Mouse (Mus musculus) neutrophil, adult 65 days (primary cell): ENCODE results near the gene Tmem63a. TPM values are rescaled to one million over a fixed set of nuclear protein-coding genes. Genes with fewer than 3 reads are reported as not detected.

Experiments
- total RNA-seq: library from RNA; stranded (reverse); gene quantifications from 2 replicates; pipeline ENCODE4 v1.2.4, GENCODE M21; 2023

Tmem63a gene
- total RNA-seq, result 80.0 and 87.9 TPM in 2 replicates

DNA sequence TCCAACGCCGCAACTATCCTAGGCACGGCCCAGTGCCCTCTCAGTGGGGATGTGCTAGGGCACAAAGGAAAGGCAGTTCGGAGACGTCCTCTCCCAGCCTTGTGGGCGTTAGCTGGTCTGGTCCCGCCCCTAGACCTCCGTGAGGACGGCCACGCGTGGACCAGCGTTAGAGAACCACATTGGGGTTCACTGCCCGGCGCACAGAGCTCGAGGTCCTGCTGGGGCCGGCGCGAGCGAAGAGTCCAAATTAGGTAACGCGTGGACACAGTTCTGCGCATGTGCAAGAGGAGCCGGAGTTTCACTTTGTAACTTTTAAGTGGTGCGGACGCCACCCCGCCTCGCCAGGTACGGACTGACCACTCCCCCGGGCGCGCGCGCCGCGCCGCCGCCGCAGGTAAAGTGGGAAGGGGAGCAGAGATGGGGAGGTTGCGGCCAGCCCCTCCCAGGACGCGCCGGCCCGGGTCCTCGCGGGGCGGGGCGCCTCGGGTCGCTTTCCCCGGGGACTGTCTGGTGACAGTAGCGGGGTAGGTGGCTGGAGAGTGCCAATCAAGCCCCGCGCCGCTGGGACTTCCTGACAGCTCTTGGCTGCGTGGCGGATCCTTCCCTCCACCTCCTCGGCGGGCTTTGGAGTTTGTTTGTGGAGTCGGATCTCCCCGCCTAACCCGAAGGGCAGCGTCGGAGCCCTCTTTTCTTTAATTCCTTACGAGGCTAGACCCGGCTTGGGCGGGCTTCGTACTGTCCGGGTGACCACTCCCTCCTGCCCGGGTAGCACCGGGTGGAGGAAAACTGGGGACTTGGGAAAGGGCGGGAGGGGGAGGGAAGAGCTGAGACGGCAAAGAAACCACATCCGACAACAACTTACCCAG lies at the start of gene Tmem63a:
TSS of gene Tmem63a (plus strand) at position 179 of the 866 bp plus-strand sequence.

GRCm38 (mm10) chr1:180892808-180893207 lies 49.3 kb upstream of the Tmem63a start, which contains the start of gene Lefty2:
TSS of gene Lefty2 (plus strand) at chr1:180893108.

GRCm38 (mm10) chr1:180904039-180904814 lies 37.9 kb upstream of the Tmem63a start, which contains the start of gene Pycr2:
TSS of gene Pycr2 (plus strand) at chr1:180904293.

GRCm38 (mm10) chr1:180934467-180935419 lies 7.4 kb upstream of the Tmem63a start, which contains the start of gene Lefty1:
TSS of gene Lefty1 (plus strand) at chr1:180935022.

DNA sequence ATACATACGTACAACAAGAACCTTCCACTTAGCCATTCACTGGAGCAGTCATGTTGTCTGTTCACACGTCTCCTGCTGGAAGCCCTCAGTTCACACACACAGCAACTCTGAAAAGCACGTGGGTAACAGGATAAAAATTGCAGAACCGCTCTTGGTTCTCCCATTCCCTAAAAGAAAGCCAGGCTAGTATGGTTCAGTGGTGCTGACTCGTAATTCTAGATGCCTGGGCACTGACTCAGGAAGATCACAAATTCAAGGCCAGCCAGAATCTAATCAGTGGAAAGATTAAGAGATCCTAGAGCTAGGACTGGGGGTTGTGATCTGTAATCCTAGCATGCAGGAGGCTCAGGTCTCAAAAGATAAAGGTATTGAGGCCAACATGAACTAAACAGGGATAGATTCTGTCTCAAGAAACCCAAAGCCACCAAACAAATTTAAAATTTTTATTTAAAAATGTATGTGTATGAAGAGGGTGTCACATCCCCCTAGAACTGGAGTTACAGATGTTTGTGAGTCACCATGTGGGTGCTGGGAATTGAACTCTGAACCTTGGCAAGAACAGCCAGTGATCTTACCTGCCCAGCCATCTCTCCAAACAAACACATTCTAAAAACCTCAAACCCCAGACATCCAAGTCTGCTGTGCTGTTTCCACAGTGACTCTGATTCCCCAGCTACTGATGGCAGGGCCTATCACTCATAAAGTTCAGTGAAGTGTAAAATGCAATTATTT lies 78.8 kb downstream of the Tmem63a start, which contains the start of gene Ephx1:
TSS of gene Ephx1 (minus strand) at position 149 of the 732 bp plus-strand sequence.

Other genes with a start within 250 kb of the Tmem63a start
- gene Mixl1, start 245.3 kb upstream of the Tmem63a start, total RNA-seq, result not detected in 2 replicates
- gene Acbd3, start 216.3 kb upstream of the Tmem63a start, total RNA-seq, result 33.0 and 39.6 TPM in 2 replicates
- gene H3f3a, start 128.4 kb upstream of the Tmem63a start, total RNA-seq, result 1,080 and 1,609 TPM in 2 replicates
- 81.2 and 122 TPM in 2 replicates for gene Sde2, start 91.2 kb upstream of the Tmem63a start, total RNA-seq
- not detected in 2 replicates for gene Lefty2, start 49.2 kb upstream of the Tmem63a start, total RNA-seq
- gene Pycr2, start 38.1 kb upstream of the Tmem63a start, total RNA-seq, result 11.2 and 13.5 TPM in 2 replicates
- gene Lefty1, start 7.3 kb upstream of the Tmem63a start, total RNA-seq, result not detected in 2 replicates
- gene Ephx1, start 78.6 kb downstream of the Tmem63a start, total RNA-seq, result 0.44 and 0.52 TPM in 2 replicates
- gene 9130409I23Rik, start 108.9 kb downstream of the Tmem63a start, total RNA-seq, result not detected in 2 replicates
- gene Nvl, start 201.9 kb downstream of the Tmem63a start, total RNA-seq, result 6.7 and 9.4 TPM in 2 replicates
- 28.2 and 41.0 TPM in 2 replicates for gene Cnih4, start 202.3 kb downstream of the Tmem63a start, total RNA-seq